Mouse (Mus musculus) stomach, embryonic 14.5 days (tissue): Measurements from ENCODE around the gene Olfr519. TPM values are rescaled to one million over a fixed set of nuclear protein-coding genes. Genes with fewer than 3 reads are reported as not detected.

Source experiments
- ATAC-seq: fragments of 200-750 bp; cut with Nextera tagmentation; 2 replicates; pipeline ENCODE4 v1.8.0; 2017; ENCODE audit warnings: low read depth, moderate TSS enrichment; ENCODE audit not compliant: insufficient number of reproducible peaks, insufficient read depth, low FRiP score
- H3K27ac ChIP-seq: fragments of 300-500 bp; sonication (generic); 2 replicates; pipeline ENCODE4 v1.5.1; 2014; ENCODE audit warnings: mild to moderate bottlenecking, low read length, moderate library complexity, mixed read lengths
- H3K27me3 ChIP-seq: fragments of 300-500 bp; sonication (generic); 2 replicates; pipeline ENCODE4 v1.6.1; 2014; ENCODE audit warnings: low read length, control low read depth, mixed read lengths; ENCODE audit not compliant: control insufficient read depth, insufficient read depth
- H3K36me3 ChIP-seq: fragments of 300-500 bp; sonication (generic); 2 replicates; pipeline ENCODE4 v1.6.1; 2014; ENCODE audit warnings: mild to moderate bottlenecking, control low read depth, low read length, moderate library complexity, mixed read lengths; ENCODE audit not compliant: control insufficient read depth, insufficient read depth
- H3K4me1 ChIP-seq: fragments of 300-500 bp; sonication (generic); 2 replicates; pipeline ENCODE4 v1.6.1; 2014; ENCODE audit warnings: low read length, control low read depth, mixed read lengths; ENCODE audit not compliant: control insufficient read depth, insufficient read depth
- H3K4me2 ChIP-seq: fragments of 300-500 bp; sonication (generic); replicated peaks from 2 replicates; pipeline ENCODE4 v1.6.1; 2014; ENCODE audit warnings: low read depth, low read length, control low read depth
- H3K4me3 ChIP-seq: fragments of 300-500 bp; sonication (generic); 2 replicates; pipeline ENCODE4 v1.5.1; 2014; ENCODE audit warnings: low read depth, low read length, control low read depth
- H3K9ac ChIP-seq: fragments of 300-500 bp; sonication (generic); replicated peaks from 2 replicates; pipeline ENCODE4 v1.6.1; 2014; ENCODE audit warnings: low read depth, mild to moderate bottlenecking, control low read depth, low read length, moderate library complexity, mixed read lengths
- H3K9me3 ChIP-seq: fragments of 300-500 bp; sonication (generic); 2 replicates; pipeline ENCODE4 v1.6.1; 2016; ENCODE audit warnings: low read depth, low read length, control low read depth; ENCODE audit not compliant: control insufficient read depth
- WGBS: fragments of 180-500 bp; shearing (Covaris S2); extraction: QIAGEN DNeasy Blood & Tissue Kit; methylation state at CpG from one replicate; pipeline ENCODE4 v1.1.7; 2014; 5-methylcytosine and 5-hydroxymethylcytosine counted together
- polyA plus RNA-seq: library from polyadenylated mRNA; unstranded; fragments of >200 nt; fragmentation: Nextera tagmentation; extraction: Ambion mirVana; gene quantifications from 2 replicates; pipeline ENCODE4 v1.2.1, GENCODE M21; 2014

Gene Olfr519
- polyA plus RNA-seq, 1 experiment from 2014 or later: not detected

DNA sequence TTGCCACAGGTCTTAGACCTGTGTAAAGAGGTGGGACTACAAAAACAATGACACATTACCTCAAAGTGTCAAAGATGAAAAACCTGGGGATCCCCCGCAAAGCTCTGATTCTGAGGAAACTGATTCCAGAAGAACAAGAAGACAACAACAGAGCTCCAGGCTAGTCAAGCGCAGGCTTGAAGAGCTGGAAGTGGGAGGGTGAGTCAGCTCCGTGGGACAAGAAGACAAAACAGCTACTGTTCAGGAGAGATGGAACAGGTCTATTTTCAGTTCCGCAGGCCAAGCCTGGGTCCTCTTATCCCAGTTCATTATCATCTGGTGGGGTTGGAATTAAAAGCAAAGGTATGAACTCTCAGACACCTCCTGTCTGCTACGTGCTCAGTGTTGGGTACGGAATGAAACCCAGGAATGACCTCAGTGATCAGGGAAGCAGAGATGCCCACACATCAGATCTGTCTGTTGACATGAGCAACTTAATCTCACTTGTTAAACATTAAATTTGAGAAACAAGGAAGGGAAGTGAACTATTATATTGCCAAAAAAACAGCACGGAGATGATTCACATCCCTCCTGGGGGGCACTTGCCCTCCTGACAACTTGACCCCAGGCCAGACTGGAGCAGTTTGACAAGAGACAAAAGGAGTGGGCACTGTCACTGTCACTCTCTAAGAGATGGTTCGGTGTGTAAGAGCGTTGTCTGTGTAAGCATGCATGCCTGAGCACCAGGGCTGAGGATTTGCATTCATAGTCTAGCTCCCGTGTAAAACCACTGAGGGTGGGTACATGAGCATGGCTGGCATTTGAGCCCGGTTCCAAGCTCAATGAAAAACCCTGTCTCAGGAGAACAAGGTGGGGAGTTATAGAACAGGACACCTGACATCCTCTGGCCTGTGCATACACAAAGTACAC is 34.3 kb upstream of the Olfr519 start:
- H3K4me3 ChIP-seq: no peak overlapping the region
- no peaks in the 10 kb centered on the region for H3K9me3 ChIP-seq
- no peaks in the 10 kb centered on the region for H3K36me3 ChIP-seq
- no peak overlapping the region for H3K27ac ChIP-seq
- WGBS: 75% methylated on average over 11 of the region's 11 CpGs
- no peak overlapping the region for H3K9ac ChIP-seq
- H3K4me2 ChIP-seq: no peak overlapping the region
- no peak for ATAC-seq
- H3K4me1 ChIP-seq: no peaks in the 10 kb centered on the region
- H3K27me3 ChIP-seq: no peaks in the 10 kb centered on the region

DNA sequence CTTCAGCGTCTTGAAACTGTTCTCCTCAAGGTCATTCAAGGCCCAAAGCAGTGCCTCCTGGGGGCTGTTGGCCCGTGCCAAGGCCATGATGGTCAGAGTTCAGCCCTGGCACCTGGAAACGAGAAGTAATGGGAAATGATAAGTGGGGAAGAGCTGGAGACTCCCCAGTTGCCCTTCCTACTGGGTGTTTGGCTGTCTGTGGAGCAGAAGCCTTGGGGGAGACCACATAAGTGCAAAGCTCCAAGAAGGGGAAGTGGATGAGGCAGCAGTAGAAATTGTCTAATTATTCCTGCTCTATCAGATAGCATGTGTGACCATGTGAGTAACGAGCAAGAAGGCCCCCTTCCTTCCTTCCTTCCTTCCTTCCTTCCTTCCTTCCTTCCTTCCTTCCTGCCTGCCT is 32.8 kb upstream of the Olfr519 start:
- no peaks in the 10 kb centered on the region for H3K27me3 ChIP-seq
- H3K4me2 ChIP-seq: no peak overlapping the region
- H3K9me3 ChIP-seq: no peaks in the 10 kb centered on the region
- H3K9ac ChIP-seq: no peak overlapping the region
- H3K36me3 ChIP-seq: no peaks in the 10 kb centered on the region
- WGBS: 74% methylated on average over 4 of the region's 4 CpGs
- no peaks in the 10 kb centered on the region for H3K4me1 ChIP-seq
- no peak for ATAC-seq
- H3K27ac ChIP-seq: no peak overlapping the region
- H3K4me3 ChIP-seq: no peak overlapping the region

DNA sequence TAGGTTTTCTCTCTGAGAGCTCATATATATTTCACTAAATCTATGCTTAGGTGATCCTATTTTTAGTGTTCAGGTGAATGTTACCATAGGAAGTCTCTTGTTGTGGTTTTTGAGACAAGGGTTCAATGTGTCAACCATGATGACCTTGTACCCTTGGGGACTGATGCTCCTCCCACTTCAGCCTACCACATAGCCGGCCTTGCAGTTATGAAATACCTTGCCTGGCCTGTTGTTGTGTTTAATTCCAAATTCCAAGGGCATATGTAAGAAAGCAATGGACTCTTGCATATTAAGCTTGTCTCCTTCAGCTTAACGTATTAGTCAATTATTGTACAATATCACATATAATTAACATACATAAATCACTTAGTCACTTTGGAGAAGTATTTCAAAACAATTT is 9.7 kb upstream of the Olfr519 start:
- ATAC-seq: no peak
- 83% methylated on average over 2 of the region's 2 CpGs for WGBS

DNA sequence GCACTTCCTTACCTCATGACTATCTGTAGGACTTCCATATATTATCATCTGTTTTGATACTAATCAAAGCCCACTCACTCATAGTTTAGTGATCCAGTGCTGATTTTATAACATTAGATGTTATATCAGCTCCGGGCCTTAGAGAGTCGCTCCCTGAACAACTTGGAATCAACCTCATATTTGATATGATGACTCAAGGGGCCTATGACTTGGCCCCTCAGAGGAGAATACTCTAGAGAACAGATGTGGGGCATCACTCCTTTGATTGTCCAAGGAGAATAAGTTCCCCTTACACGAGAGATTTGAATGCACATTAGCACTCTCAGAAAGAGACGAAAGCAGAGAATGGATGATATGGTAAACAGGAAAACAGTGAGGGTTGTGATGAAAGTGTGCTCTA is 9.3 kb downstream of the Olfr519 start, which contains the start of gene Olfr518:
Olfr518 (minus strand) TSS at position 101 of the 400 bp plus-strand sequence.
- H3K27ac ChIP-seq: no peak within 1 kb of the TSS
- no peak within 1 kb of the TSS for H3K4me3 ChIP-seq
- no peaks in the 10 kb centered on the region for H3K27me3 ChIP-seq
- H3K36me3 ChIP-seq: no peaks in the 10 kb centered on the region
- H3K4me1 ChIP-seq: no peaks in the 10 kb centered on the region
- H3K9ac ChIP-seq: no peak within 1 kb of the TSS
- no peak for ATAC-seq
- WGBS: 76% methylated on average over 4 of the region's 4 CpGs
- H3K9me3 ChIP-seq: no peaks in the 10 kb centered on the region
- no peak within 1 kb of the TSS for H3K4me2 ChIP-seq

More for the DNA sequence above, 9.7 kb upstream of the Olfr519 start:
- no peaks in the 10 kb centered on the region for H3K4me1 ChIP-seq
- H3K9me3 ChIP-seq: no peaks in the 10 kb centered on the region
- H3K27me3 ChIP-seq: no peaks in the 10 kb centered on the region
- H3K9ac ChIP-seq: no peak overlapping the region
- H3K4me2 ChIP-seq: no peak overlapping the region
- no peaks in the 10 kb centered on the region for H3K36me3 ChIP-seq
- no peak overlapping the region for H3K4me3 ChIP-seq
- no peak overlapping the region for H3K27ac ChIP-seq

DNA sequence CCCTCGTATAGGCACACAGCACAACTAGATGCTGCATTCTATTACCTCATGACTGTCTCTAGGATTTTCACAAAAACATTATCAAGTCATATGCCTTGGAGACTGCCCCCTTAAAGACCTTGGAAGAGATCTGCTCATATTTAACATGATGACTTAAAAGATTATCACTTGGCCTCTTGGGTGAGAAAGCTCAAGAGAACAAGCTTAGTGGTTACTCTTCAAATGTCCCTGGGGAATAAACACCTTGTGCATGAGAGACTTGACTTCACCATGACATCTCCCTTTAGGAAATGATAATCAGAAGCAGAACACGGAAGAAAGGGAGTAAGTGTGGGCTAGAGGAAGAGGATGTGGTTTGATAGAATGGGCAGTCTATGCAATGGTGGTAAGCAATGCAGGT is 21.9 kb downstream of the Olfr519 start, which contains the start of gene Olfr517:
Olfr517 (minus strand) TSS at position 101 of the 400 bp plus-strand sequence.
- H3K4me1 ChIP-seq: no peaks in the 10 kb centered on the region
- H3K27me3 ChIP-seq: no peaks in the 10 kb centered on the region
- H3K9ac ChIP-seq: no peak within 1 kb of the TSS
- no peaks in the 10 kb centered on the region for H3K9me3 ChIP-seq
- no peak within 1 kb of the TSS for H3K27ac ChIP-seq
- no peaks in the 10 kb centered on the region for H3K36me3 ChIP-seq
- ATAC-seq: no peak
- H3K4me2 ChIP-seq: no peak within 1 kb of the TSS
- no peak within 1 kb of the TSS for H3K4me3 ChIP-seq
- 63% methylated on average over 2 of the region's 2 CpGs for WGBS

DNA sequence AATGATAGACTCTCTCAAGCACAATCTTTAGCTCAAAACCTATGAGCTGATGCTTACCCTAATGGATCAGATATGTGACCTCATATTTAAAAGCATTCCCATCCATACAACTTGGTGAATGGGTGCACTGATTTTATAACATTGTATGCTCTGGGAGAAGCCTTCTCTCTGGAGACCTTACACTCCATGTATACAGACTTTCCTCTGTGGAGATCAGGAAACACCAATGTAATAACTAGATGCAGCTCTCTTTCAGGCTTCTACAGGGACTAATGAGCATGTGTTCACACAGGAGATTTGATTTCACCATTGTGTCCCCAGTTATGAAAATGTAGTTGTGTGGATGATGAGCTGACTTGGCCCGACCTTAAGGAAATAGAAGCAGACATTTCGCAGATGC is 43.8 kb downstream of the Olfr519 start, which contains the start of gene Olfr516:
Olfr516 (minus strand) TSS at position 101 of the 400 bp plus-strand sequence.
- Histone ChIP-seq H3K4me2 (no peak within 1 kb of the TSS), H3K36me3 (no peaks in the 10 kb centered on the region), H3K9me3 (no peaks in the 10 kb centered on the region), H3K4me3 (no peak within 1 kb of the TSS), H3K4me1 (no peaks in the 10 kb centered on the region), H3K27ac (no peak within 1 kb of the TSS), H3K27me3 (no peaks in the 10 kb centered on the region), H3K9ac (no peak within 1 kb of the TSS)
- WGBS: 89% methylated on average over 2 of the region's 2 CpGs
- no peak for ATAC-seq

Other genes starting within 250 kb of the Olfr519 start
- not detected in 2 replicates for gene Olfr509, start 242.5 kb downstream of the Olfr519 start, polyA plus RNA-seq
- gene Olfr510, start 228.0 kb downstream of the Olfr519 start, polyA plus RNA-seq: not detected in 2 replicates
- gene Olfr512, start 181.1 kb downstream of the Olfr519 start, polyA plus RNA-seq: not detected in 2 replicates
- gene Olfr513, start 143.4 kb downstream of the Olfr519 start, polyA plus RNA-seq: not detected in 2 replicates
- not detected in 2 replicates for gene Olfr514, start 68.4 kb downstream of the Olfr519 start, polyA plus RNA-seq
- not detected in 2 replicates for gene Olfr516, start 43.9 kb downstream of the Olfr519 start, polyA plus RNA-seq
- not detected in 2 replicates for gene Olfr517, start 22.0 kb downstream of the Olfr519 start, polyA plus RNA-seq
- gene Olfr518, start 9.4 kb downstream of the Olfr519 start, polyA plus RNA-seq: not detected in 2 replicates
- not detected in 2 replicates for gene Nlrp10, start 35.8 kb upstream of the Olfr519 start, polyA plus RNA-seq
- gene Eif3f, start 40.0 kb upstream of the Olfr519 start, polyA plus RNA-seq: 110 and 113 TPM in 2 replicates
- gene Tub, start 55.9 kb upstream of the Olfr519 start, polyA plus RNA-seq: 4.7 and 4.9 TPM in 2 replicates
- 3.8 and 5.4 TPM in 2 replicates for gene Ric3, start 188.9 kb upstream of the Olfr519 start, polyA plus RNA-seq